Mouse (Mus musculus): Measurements from ENCODE around the gene Dner. TPM values are rescaled to one million over a fixed set of nuclear protein-coding genes. Genes with fewer than 3 reads are reported as not detected.

Gene Dner
- total RNA-seq, 1 experiment, result 2.1 TPM

DNA sequence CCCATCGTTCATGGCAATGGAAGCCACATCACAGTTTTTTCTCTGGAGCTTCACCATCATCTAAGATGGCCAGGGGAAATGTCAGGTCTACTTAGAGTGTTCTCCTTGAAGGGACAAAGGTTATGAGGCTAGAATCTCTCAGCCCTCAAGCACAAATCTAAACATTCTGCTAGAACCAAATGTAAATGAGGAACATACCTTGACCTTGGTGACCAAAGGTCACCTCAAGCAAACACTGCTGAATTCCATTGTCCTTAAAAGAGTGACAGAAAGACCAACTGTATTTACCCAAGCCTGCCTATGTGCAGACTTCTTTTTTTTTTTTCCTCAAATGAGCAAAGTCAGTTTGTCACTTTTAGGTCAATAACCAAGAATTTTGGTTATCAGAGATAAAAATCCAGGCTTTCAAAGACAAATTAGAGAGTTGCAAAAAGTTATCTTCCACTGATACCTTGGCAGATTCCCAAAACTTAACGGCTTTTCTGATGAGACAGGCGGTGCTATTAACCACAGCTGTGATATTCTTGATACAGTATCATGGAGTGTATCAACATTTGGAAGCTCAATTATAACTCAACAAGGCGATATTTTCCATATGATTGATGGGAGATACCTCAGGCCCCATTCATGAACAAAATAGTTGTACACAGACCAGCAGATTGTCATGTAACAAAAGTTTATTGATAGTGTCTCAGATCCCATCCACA is 173.6 kb downstream of the Dner start:
- no peak for DNase-seq (ENCODE audit: low read depth, low spot score)
- in situ Hi-C loops (cut with MboI; ENCODE audit: low sequenced_read_pairs in 2 of 2, unreplicated experiment in 2 of 2), result no loop called here
- H3K9me3 ChIP-seq (ENCODE audit: control insufficient read depth, insufficient read depth, low read depth, low read length), result no peaks in the 10 kb centered on the region
- no peaks in the 10 kb centered on the region for H3K36me3 ChIP-seq (ENCODE audit: control insufficient read depth, insufficient read depth, low read length, poor library complexity, severe bottlenecking)
- TF ChIP-seq MAFK (IDR thresholded peaks at IDR 0.05; ENCODE audit: insufficient read depth, low read depth, low read length) (no peak), HCFC1 (IDR thresholded peaks at IDR 0.05; ENCODE audit: borderline replicate concordance, insufficient read depth, low read length) (no peak), CHD2 (IDR thresholded peaks at IDR 0.05; ENCODE audit: low read depth, low read length) (no peak)
- no peaks in the 10 kb centered on the region for H3K4me1 ChIP-seq (ENCODE audit: control insufficient read depth in 2 of 2, insufficient read depth in 2 of 2, low read length in 2 of 2, poor library complexity in 1 of 2)
- no peak overlapping the region for H3K9ac ChIP-seq (ENCODE audit: insufficient read depth, low read depth, low read length, poor library complexity, severe bottlenecking)
- no peak overlapping the region for H3K4me3 ChIP-seq (ENCODE audit: insufficient read depth in 1 of 2, low read depth in 1 of 2, low read length in 2 of 2, poor library complexity in 1 of 2, severe bottlenecking in 1 of 2)
- no peak overlapping the region for H3K27ac ChIP-seq (ENCODE audit: insufficient read depth, low read depth, low read length, poor library complexity, severe bottlenecking)

DNA sequence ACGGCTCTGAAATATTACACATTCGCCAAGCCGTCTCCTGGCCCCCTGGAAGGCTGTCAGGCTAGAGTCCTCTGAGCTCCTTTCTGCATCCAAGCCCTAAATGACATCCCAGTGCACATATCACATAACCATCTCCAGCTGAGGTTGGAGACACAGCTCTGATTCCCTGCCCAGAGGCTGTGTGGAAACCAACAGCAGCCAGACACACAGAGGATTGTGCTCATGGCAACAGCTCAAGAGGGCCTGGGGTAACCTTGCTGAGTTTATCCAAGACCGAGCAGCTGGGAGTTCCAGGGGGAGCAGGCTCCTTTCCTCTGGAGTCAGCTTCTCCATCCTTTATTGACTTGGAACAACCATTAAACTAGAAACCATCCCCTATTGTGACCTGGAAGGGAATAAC is 177.7 kb downstream of the Dner start:
- in situ Hi-C loops (cut with MboI; ENCODE audit: low sequenced_read_pairs in 2 of 2, unreplicated experiment in 2 of 2), result no loop called here
- no peak overlapping the region for H3K4me3 ChIP-seq (ENCODE audit: insufficient read depth in 1 of 2, low read depth in 1 of 2, low read length in 2 of 2, poor library complexity in 1 of 2, severe bottlenecking in 1 of 2)

DNA sequence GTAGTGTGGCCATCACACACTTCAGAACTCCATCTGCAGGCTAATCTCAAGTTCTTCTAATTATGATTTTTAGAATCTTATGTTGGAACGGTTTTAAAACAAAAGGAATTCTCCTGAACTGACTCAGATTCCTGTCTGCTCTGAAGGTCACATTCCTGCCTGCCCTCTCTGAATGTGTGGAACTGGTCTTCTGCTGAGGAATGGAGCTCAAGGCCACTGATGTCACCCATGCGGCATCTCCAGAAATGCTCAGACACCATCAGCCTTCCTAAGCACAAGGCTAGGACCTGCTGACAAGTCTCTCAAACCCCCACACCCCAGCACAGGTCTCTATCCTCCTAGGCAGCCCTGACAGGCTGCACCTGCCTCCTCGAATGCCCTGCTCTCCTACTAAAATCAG is 182.8 kb downstream of the Dner start:
- no peaks in the 10 kb centered on the region for H3K36me3 ChIP-seq (ENCODE audit: control insufficient read depth, insufficient read depth, low read length, poor library complexity, severe bottlenecking)
- no peak overlapping the region for H3K9ac ChIP-seq (ENCODE audit: insufficient read depth, low read depth, low read length, poor library complexity, severe bottlenecking)
- no peak overlapping the region for H3K27ac ChIP-seq (ENCODE audit: insufficient read depth, low read depth, low read length, poor library complexity, severe bottlenecking)
- DNase-seq (ENCODE audit: low read depth, low spot score), result no peak
- TF ChIP-seq MAFK (IDR thresholded peaks at IDR 0.05; ENCODE audit: insufficient read depth, low read depth, low read length), result no peak
- peaks cover 0 to 2% of the 10 kb centered on the region in 2 experiments; a peak in 1 of 4 replicates for H3K4me1 ChIP-seq (ENCODE audit: control insufficient read depth in 2 of 2, insufficient read depth in 2 of 2, low read length in 2 of 2, poor library complexity in 1 of 2)
- H3K9me3 ChIP-seq (ENCODE audit: control insufficient read depth, insufficient read depth, low read depth, low read length), result no peaks in the 10 kb centered on the region
- no peak overlapping the region for H3K4me3 ChIP-seq (ENCODE audit: insufficient read depth in 1 of 2, low read depth in 1 of 2, low read length in 2 of 2, poor library complexity in 1 of 2, severe bottlenecking in 1 of 2)
- in situ Hi-C loops (cut with MboI; ENCODE audit: low sequenced_read_pairs in 2 of 2, unreplicated experiment in 2 of 2), result no loop called here

More for the DNA sequence above, 177.7 kb downstream of the Dner start:
- H3K9ac ChIP-seq (ENCODE audit: insufficient read depth, low read depth, low read length, poor library complexity, severe bottlenecking), result no peak overlapping the region
- DNase-seq (ENCODE audit: low read depth, low spot score), result no peak
- TF ChIP-seq ZNF384 (IDR thresholded peaks at IDR 0.05; ENCODE audit: low read depth, low read length) (no peak), HCFC1 (IDR thresholded peaks at IDR 0.05; ENCODE audit: borderline replicate concordance, insufficient read depth, low read length) (no peak), MAFK (IDR thresholded peaks at IDR 0.05; ENCODE audit: insufficient read depth, low read depth, low read length) (no peak), CHD2 (IDR thresholded peaks at IDR 0.05; ENCODE audit: low read depth, low read length) (no peak), ZC3H11A (IDR thresholded peaks at IDR 0.05; ENCODE audit: borderline replicate concordance, low read depth, low read length) (no peak)
- H3K27ac ChIP-seq (ENCODE audit: insufficient read depth, low read depth, low read length, poor library complexity, severe bottlenecking), result no peak overlapping the region
- no peaks in the 10 kb centered on the region for H3K9me3 ChIP-seq (ENCODE audit: control insufficient read depth, insufficient read depth, low read depth, low read length)
- H3K36me3 ChIP-seq (ENCODE audit: control insufficient read depth, insufficient read depth, low read length, poor library complexity, severe bottlenecking), result no peaks in the 10 kb centered on the region
- peaks cover 0 to under 1% of the 10 kb centered on the region in 2 experiments; a peak in 1 of 4 replicates for H3K4me1 ChIP-seq (ENCODE audit: control insufficient read depth in 2 of 2, insufficient read depth in 2 of 2, low read length in 2 of 2, poor library complexity in 1 of 2)

DNA sequence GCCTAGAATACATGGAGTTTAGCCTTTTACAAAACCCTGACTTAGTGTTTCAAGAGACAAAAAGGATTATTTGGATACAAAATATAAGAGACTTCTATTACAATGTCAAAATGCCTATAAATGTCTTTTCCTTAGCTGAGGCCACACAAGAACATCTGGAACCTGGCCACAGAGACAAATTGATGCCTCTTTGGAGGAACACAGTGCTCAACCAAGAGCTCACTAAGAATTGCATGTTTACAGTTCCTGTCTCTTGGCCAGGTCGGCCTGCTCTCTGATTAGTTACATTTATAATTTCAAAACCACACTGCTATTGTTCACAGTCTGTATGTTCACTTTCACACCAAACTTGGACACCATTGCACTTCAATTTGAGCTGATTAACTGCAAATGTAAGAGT is 187.5 kb downstream of the Dner start:
- Histone ChIP-seq H3K4me1 (ENCODE audit: control insufficient read depth in 2 of 2, insufficient read depth in 2 of 2, low read length in 2 of 2, poor library complexity in 1 of 2) (peaks cover 0 to 2% of the 10 kb centered on the region in 2 experiments; a peak in 1 of 4 replicates), H3K9me3 (ENCODE audit: control insufficient read depth, insufficient read depth, low read depth, low read length) (no peaks in the 10 kb centered on the region), H3K4me3 (ENCODE audit: insufficient read depth in 1 of 2, low read depth in 1 of 2, low read length in 2 of 2, poor library complexity in 1 of 2, severe bottlenecking in 1 of 2) (no peak overlapping the region), H3K9ac (ENCODE audit: insufficient read depth, low read depth, low read length, poor library complexity, severe bottlenecking) (no peak overlapping the region), H3K27ac (ENCODE audit: insufficient read depth, low read depth, low read length, poor library complexity, severe bottlenecking) (no peak overlapping the region), H3K36me3 (ENCODE audit: control insufficient read depth, insufficient read depth, low read length, poor library complexity, severe bottlenecking) (no peaks in the 10 kb centered on the region)
- no peak for TF ChIP-seq ZC3H11A (IDR thresholded peaks at IDR 0.05; ENCODE audit: borderline replicate concordance, low read depth, low read length)
- no peak for TF ChIP-seq MAFK (IDR thresholded peaks at IDR 0.05; ENCODE audit: insufficient read depth, low read depth, low read length)
- TF ChIP-seq HCFC1 (IDR thresholded peaks at IDR 0.05; ENCODE audit: borderline replicate concordance, insufficient read depth, low read length), result no peak
- no peak for TF ChIP-seq CHD2 (IDR thresholded peaks at IDR 0.05; ENCODE audit: low read depth, low read length)
- no peak for TF ChIP-seq ZNF384 (IDR thresholded peaks at IDR 0.05; ENCODE audit: low read depth, low read length)
- in situ Hi-C loops (cut with MboI; ENCODE audit: low sequenced_read_pairs in 2 of 2, unreplicated experiment in 2 of 2), result no loop called here
- no peak for DNase-seq (ENCODE audit: low read depth, low spot score)

DNA sequence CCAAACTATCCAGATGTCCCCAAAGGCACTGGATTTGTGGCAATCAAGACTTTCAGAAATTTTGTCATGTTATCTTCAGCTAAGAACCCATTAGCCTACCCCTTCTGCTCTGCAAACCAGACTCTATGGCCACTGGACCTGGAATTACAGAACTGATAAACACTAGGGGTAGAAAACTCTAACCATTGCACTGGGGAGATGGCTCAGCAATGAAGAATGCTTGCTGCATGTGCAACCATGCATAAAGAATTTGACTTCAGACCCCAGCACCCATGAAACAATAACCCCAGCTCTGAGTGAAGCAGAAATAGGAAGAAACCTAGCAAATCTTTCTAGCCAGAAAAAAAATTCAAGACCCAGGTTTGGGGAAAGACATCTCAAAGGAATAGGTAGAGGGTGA is 188.5 kb downstream of the Dner start:
- no peak overlapping the region for H3K4me3 ChIP-seq (ENCODE audit: insufficient read depth in 1 of 2, low read depth in 1 of 2, low read length in 2 of 2, poor library complexity in 1 of 2, severe bottlenecking in 1 of 2)
- H3K9me3 ChIP-seq (ENCODE audit: control insufficient read depth, insufficient read depth, low read depth, low read length), result no peaks in the 10 kb centered on the region
- H3K36me3 ChIP-seq (ENCODE audit: control insufficient read depth, insufficient read depth, low read length, poor library complexity, severe bottlenecking), result no peaks in the 10 kb centered on the region
- TF ChIP-seq MAFK (IDR thresholded peaks at IDR 0.05; ENCODE audit: insufficient read depth, low read depth, low read length), result no peak
- TF ChIP-seq ZC3H11A (IDR thresholded peaks at IDR 0.05; ENCODE audit: borderline replicate concordance, low read depth, low read length), result no peak
- TF ChIP-seq CHD2 (IDR thresholded peaks at IDR 0.05; ENCODE audit: low read depth, low read length), result no peak
- no peak for TF ChIP-seq ZNF384 (IDR thresholded peaks at IDR 0.05; ENCODE audit: low read depth, low read length)
- TF ChIP-seq HCFC1 (IDR thresholded peaks at IDR 0.05; ENCODE audit: borderline replicate concordance, insufficient read depth, low read length), result no peak
- no peak for DNase-seq (ENCODE audit: low read depth, low spot score)
- no peak overlapping the region for H3K9ac ChIP-seq (ENCODE audit: insufficient read depth, low read depth, low read length, poor library complexity, severe bottlenecking)
- in situ Hi-C loops (cut with MboI; ENCODE audit: low sequenced_read_pairs in 2 of 2, unreplicated experiment in 2 of 2), result no loop called here
- no peak overlapping the region for H3K27ac ChIP-seq (ENCODE audit: insufficient read depth, low read depth, low read length, poor library complexity, severe bottlenecking)
- no peaks in the 10 kb centered on the region for H3K4me1 ChIP-seq (ENCODE audit: control insufficient read depth in 2 of 2, insufficient read depth in 2 of 2, low read length in 2 of 2, poor library complexity in 1 of 2)

Data from ES-E14 (cell line).